Mouse (Mus musculus): ENCODE measurements around the gene Mif. TPM values are rescaled to one million over a fixed set of nuclear protein-coding genes. Genes with fewer than 3 reads are reported as not detected.

Mif gene
- total RNA-seq, 4 experiments from 2014 or later, result 528 to 550 (median 540) TPM

Other genes with a start within 250 kb of the Mif start
- gene Susd2, start 216.2 kb downstream of the Mif start, total RNA-seq (2022), result 10 to 100 TPM in 2 of 4 experiments, 1 to 10 TPM in 2; 8.7 to 12.0 (median 10.3) TPM
- 10 to 100 TPM; 61.3 to 73.2 (median 69.6) TPM for gene Cabin1, start 95.9 kb downstream of the Mif start, total RNA-seq (2022)
- gene Ddt, start 86.8 kb downstream of the Mif start, total RNA-seq (2022), result 10 to 100 TPM; 41.6 to 58.4 (median 51.6) TPM
- gene Gm20441, start 79.3 kb downstream of the Mif start, total RNA-seq (2022), result not detected
- gene Gstt3, start 78.8 kb downstream of the Mif start, total RNA-seq (2022), result 1 to 10 TPM; 2.6 to 5.2 (median 3.8) TPM
- gene Gstt1, start 61.7 kb downstream of the Mif start, total RNA-seq (2022), result 10 to 100 TPM; 13.3 to 16.5 (median 15.5) TPM
- gene Gstt4, start 37.7 kb downstream of the Mif start, total RNA-seq (2022), result not detected
- 1 to 10 TPM; 4.2 to 6.2 (median 5.2) TPM for gene Gstt2, start 22.8 kb downstream of the Mif start, total RNA-seq (2022)
- gene Derl3, start 33.2 kb upstream of the Mif start, total RNA-seq (2022), result 1 to 10 TPM; 2.2 to 3.9 (median 2.6) TPM
- 10 to 100 TPM; 85.8 to 88.5 (median 86.4) TPM for gene Smarcb1, start 61.4 kb upstream of the Mif start, total RNA-seq (2022)
- gene Chchd10, start 72.9 kb upstream of the Mif start, total RNA-seq (2022), result 100 to 1,000 TPM; 356 to 427 (median 392) TPM
- 1 to 10 TPM; 1.5 to 3.0 (median 1.7) TPM for gene Mmp11, start 76.3 kb upstream of the Mif start, total RNA-seq (2022)
- gene Gm867, start 80.4 kb upstream of the Mif start, total RNA-seq (2022), result under 1 TPM; 0.41 to 0.91 (median 0.70) TPM
- not detected for gene Vpreb3, start 82.8 kb upstream of the Mif start, total RNA-seq (2022)
- gene Gm5134, start 94.3 kb upstream of the Mif start, total RNA-seq (2022), result under 1 TPM in 1 of 4 experiments, not detected in 3; 0.27 TPM
- gene Zfp280b, start 172.4 kb upstream of the Mif start, total RNA-seq (2022), result 10 to 100 TPM; 13.4 to 16.5 (median 15.6) TPM

Data from left cerebral cortex, adult 8-10 months (tissue).